Mouse (Mus musculus) liver, postnatal 0 days (tissue): ENCODE results near the gene Olfr313.

ENCODE experiments used
- CTCF ChIP-seq: sonication (generic); IDR thresholded peaks from 2 replicates; pipeline ENCODE4 v1.5.1; 2016; ENCODE audit warnings: antibody characterized with exemption, low read depth
- EP300 ChIP-seq: IDR thresholded peaks from 2 replicates; pipeline ENCODE4 v1.6.1; 2016; ENCODE audit warnings: antibody characterized with exemption, low read depth, mild to moderate bottlenecking

DNA sequence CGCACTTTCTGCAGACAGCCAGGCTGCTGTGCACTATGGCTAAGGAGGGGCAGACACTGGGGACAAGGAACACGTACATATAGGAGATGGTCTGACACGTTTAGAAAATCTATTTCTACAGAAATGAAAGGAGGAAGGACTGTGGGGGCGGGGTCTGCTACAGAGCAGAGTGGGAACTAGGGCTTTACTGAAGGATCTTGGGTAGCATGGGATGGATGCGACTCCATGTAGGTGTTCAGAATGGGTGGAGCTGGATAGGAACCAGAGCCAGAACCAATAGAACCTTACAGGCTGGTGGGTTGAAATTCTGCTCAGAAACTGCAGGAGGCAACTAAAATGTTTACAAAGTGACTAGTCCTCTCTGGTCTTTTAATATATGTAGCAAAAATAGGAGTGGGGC, 15.1 kb upstream of the Olfr313 start:
- TF ChIP-seq CTCF: no peak
- no peak for TF ChIP-seq EP300
